Mouse (Mus musculus) left cerebral cortex, adult 18-20 months (tissue): Measurements from ENCODE around the gene Gm3880. TPM values are rescaled to one million over a fixed set of nuclear protein-coding genes. Genes with fewer than 3 reads are reported as not detected.
"Not testable (repeated sequence)": the region's sequence is repeated elsewhere in the genome, so short reads cannot be mapped to it uniquely, and the experiment has no call there.

Experiments used
- DNase-seq, 2 experiments: peaks; one replicate each; pipeline ENCODE4 v3.0.0; 2021 to 2022; ENCODE audit warnings: low spot score in 2 of 2, mixed read lengths in 1 of 2
- long read RNA-seq, 2 experiments: library from polyadenylated mRNA; stranded (forward); transcript quantifications; one replicate each; pipeline ENCODE4 v2.0.0; 2021
- total RNA-seq, 2 experiments: library from RNA; stranded (reverse); gene quantifications; 2 replicates each; pipeline ENCODE4 v1.2.3; 2021

The Gm3880 gene
- total RNA-seq, result not detected
- long read RNA-seq, experiment 1, partial matches to known transcripts, result 0 of 1 reads
- long read RNA-seq, experiment 1, other reads (novel, unspliced or antisense), result 0 of 1 reads
- long read RNA-seq, experiment 2, result 0 reads

- DNase-seq, result not testable (repeated sequence)
Observed at GRCm38 (mm10) chrX:102686872-102687271, at the start of gene Gm3880. TSS of gene Gm3880 (minus strand) at chrX:102686972.

DNA sequence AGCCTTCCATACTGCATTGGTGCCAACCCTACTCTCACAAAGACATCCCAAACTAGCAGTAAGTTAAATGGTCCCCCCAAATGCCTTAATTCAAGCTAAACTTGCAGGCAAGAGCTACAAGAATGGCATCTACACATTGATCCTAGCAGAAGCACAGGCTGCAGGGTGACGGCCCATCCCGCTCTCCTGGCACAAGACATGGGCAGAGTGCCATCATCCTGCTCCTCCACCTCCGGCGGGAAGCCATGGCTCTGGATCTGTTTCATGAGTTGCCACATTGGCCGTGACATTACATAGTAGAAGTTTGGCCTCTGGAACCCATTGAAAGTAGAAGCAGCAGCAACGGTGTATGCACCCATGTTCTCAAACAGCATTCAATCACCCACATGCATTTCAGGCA is 37.5 kb upstream of the Gm3880 start:
- DNase-seq, result not testable (repeated sequence)

DNA sequence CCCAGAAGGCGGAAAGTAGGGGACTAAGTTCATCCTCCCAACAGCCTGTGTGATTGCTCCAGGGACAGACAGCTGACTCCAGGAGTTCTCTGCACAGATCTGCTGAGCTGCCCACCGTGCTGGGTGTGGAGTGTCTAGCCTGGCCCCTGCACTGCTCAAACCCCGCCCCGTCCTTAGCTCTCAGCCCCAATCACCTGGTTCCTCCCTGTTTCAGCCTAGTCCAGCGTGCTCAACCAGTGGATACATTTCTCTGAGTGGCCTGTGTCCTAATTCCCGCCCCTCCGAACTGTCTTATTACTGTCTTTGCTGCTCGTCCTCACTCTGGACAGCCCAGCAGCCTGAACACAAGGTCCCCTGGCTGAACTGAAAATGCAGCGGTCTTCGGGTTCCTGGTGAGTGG is 20.8 kb upstream of the Gm3880 start, which contains the start of the genes Gm9112 and Dmrtc1b:
Gene Gm9112, minus strand, starts transcription at position 101 of the 400 bp plus-strand sequence.
Gene Dmrtc1b, plus strand, starts transcription at position 331 of the 400 bp plus-strand sequence.
- not testable (repeated sequence) for DNase-seq

DNA sequence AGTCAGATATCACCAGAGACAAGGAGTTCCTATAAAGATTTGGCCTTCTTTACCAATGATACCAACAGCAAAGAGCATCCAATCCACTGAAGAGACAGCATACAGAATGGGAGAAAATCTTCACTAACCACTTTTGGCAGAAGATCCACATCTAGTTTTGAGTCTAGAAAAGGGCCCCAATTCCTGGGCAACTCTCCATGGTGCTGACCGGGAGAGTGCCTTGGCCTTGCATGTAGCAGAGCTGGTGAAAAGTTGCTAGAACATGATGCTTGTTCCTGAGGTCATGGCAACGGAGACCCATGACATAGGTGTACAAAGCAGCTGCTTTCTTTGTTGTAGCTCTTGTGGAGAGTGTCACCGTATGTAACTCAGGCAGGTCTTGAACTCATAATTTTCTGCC is 13.9 kb upstream of the Gm3880 start:
- DNase-seq, result not testable (repeated sequence)

DNA sequence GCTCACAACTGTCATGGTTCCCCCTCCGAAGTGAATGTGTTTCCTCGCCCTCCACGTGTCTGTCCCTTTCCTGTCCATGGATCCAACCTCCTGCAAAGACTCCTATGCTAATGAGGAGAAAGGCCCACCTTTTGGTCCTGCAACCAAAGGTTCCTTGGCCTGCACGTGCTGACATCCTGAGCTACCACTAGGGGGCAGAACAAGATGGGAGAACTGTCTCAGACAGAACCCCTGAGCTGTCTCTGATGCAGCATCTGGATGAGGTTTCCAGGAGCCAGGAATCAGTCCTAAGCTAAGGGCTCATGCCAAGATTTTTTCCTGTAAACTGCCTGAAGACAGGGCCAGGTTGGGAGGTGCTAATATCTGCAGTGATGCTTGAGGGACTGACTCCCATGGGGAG is 2.5 kb upstream of the Gm3880 start:
- peak; percentile 28 to 50 for DNase-seq

GRCm38 (mm10) chrX:102684706-102685105 is 2.1 kb downstream of the Gm3880 start:
- DNase-seq, result not testable (repeated sequence)

GRCm38 (mm10) chrX:102666641-102667040 is 20.1 kb downstream of the Gm3880 start:
- no peak for DNase-seq

GRCm38 (mm10) chrX:102660712-102661111 is 26.1 kb downstream of the Gm3880 start:
- peak; percentile 13 to 26 for DNase-seq

DNA sequence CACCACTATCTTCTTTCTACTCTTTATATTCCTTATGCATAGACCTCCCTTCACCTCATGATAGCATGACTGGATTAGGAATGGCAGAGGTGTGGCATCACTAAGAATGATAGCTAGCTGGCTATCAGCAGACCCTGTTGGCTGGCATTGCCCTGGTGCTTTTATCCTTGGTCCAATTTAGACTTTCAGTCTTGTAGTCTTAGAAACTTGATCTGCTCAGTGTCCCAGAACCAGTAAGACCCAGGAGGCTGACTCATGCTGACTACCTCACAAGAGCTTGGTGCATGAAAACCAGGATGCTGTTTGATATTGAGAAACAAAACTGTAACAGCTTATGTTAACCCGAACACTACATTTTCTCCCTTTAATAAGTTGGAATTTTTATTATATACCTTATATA is 41.1 kb downstream of the Gm3880 start:
- DNase-seq, result no peak

GRCm38 (mm10) chrX:102645146-102645545 is 41.6 kb downstream of the Gm3880 start:
- no peak for DNase-seq

GRCm38 (mm10) chrX:102644573-102644951 is 42.2 kb downstream of the Gm3880 start:
- DNase-seq, result no peak

- DNase-seq, result peak; percentile 58 to 64
Observed at GRCm38 (mm10) chrX:102643823-102644572, 42.8 kb downstream of the Gm3880 start, which contains the start of gene Phka1. TSS of gene Phka1 (minus strand) at chrX:102644246.

Other genes with a start within 250 kb of the Gm3880 start
- 10 to 100 TPM; 14.0 to 16.7 TPM for gene Hdac8, start 181.6 kb downstream of the Gm3880 start, total RNA-seq
- gene Phka1, start 42.7 kb downstream of the Gm3880 start, total RNA-seq, result 10 to 100 TPM; 17.3 to 17.8 TPM
- not detected for gene Gm9112, start 20.7 kb upstream of the Gm3880 start, total RNA-seq
- gene Dmrtc1b, start 20.9 kb upstream of the Gm3880 start, total RNA-seq, result not detected
- gene Dmrtc1c1, start 116.0 kb upstream of the Gm3880 start, total RNA-seq, result not detected
- not detected for gene Dmrtc1c2, start 167.6 kb upstream of the Gm3880 start, total RNA-seq
- not detected for gene 1700031F05Rik, start 181.0 kb upstream of the Gm3880 start, total RNA-seq
- gene Dmrtc1a, start 221.7 kb upstream of the Gm3880 start, total RNA-seq, result 1 to 10 TPM; 6.5 to 7.9 TPM
- gene 1700011M02Rik, start 221.9 kb upstream of the Gm3880 start, total RNA-seq, result not detected
- not detected for gene 1700018G05Rik, start 241.4 kb upstream of the Gm3880 start, total RNA-seq